1 mouse cellular context compared by ENCODE assay signal in the genomic region with DNA sequence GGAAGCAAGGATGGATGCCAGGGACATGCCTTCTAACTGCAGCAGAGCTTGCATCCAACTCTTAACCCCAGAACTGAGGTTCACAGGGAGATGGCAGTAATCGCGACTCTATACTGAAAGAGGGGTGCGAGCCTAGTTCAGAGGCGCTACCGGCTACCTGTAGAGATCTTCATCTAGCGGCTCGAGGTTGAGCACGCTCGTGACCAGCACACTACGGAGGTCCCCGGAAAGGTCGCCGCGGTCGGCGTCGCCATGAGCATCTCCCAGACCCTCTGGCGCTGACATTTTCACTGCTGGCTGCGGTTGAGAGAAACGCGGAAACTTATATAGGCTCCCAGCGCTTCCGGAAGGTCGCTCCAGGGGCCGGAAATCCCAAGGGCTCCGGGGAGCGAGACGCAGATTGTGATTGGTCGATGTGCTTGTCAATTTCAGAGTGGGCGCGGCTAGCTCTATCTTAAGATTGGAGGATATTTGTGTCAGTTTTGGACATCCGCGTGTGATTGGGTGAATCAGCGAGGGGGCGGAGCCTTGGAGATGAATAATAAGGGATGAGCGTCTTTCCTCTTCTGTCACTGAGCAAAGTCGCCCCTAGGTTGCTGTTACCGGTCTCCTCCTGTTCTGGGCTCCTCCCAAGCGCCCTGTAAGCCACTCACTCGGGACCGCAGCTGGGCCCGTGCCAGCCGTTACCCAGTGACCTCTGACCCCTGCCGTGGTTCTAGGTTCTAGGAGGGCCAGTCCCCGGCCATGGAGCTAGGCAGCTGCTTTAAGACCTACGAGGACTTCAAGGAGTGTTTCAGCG.
TF ChIP-seq lines count a peak whose summit lies in the region.

TSS of gene Acot8 (minus strand) at position 350 of the 799 bp plus-strand sequence.
TSS of gene Zswim3 (plus strand) at position 566 of the 799 bp plus-strand sequence.

TF ChIP-seq in MEL, 35 proteins besides CTCF, POLR2A, EP300 and RAD21 (continued from another document):
- TF ChIP-seq E2F4 (IDR thresholded peaks at IDR 0.05; ENCODE audit: borderline replicate concordance, low read depth, low read length) (no peak), MAX (IDR thresholded peaks at IDR 0.05; ENCODE audit: low read length) (no peak), MAZ (IDR thresholded peaks at IDR 0.05; ENCODE audit: low read depth, low read length) (peak; percentile 54; the same call in 1 of the 2 replicates), ELF1 (IDR thresholded peaks at IDR 0.05; ENCODE audit: low read depth, low read length) (peak; percentile 92), TCF12 (IDR thresholded peaks at IDR 0.05; ENCODE audit: low read depth, low read length) (peak; percentile 7; the same call in 1 of the 2 replicates), HCFC1 (IDR thresholded peaks at IDR 0.05; ENCODE audit: low read depth, low read length) (peak; percentile 89), POLR2AphosphoS2 (IDR thresholded peaks at IDR 0.05; ENCODE audit: low read length) (peak; percentile 97), MXI1 (IDR thresholded peaks at IDR 0.05; ENCODE audit: low read depth, low read length) (peak; percentile 82), MYC (IDR thresholded peaks at IDR 0.05; ENCODE audit: low read depth, low read length) (peak; percentile 62; the same call in 1 of the 2 replicates)
